Comparison of ENCODE assay signal across 19 mouse cellular contexts in genomic region chr16:22417931-22418330, GRCm38 (mm10). TPM values are rescaled to one million over a fixed set of nuclear protein-coding genes. Genes with fewer than 3 reads are reported as not detected.
DNase-seq lines count a peak whose midpoint lies in the region; TF ChIP-seq lines count a peak whose summit lies in the region.
"Had no signal": no experiment of that assay in that cellular context is flagged by ENCODE, and none has a peak within 500 bp of the region (broad histone marks: within the 10 kb centered on the region; RNA-seq: fewer than 3 reads in every experiment).

No protein-coding gene starts in this region.

- H3K27me3 ChIP-seq in E14TG2a.4 (ENCODE audit: insufficient read depth, low read length) = no peaks in the 10 kb centered on the region
- H3K27me3 ChIP-seq: hindbrain, embryonic 12.5 days; megakaryocyte, embryonic 14.5 days had no signal

- no peaks in the 10 kb centered on the region for H3K9me3 ChIP-seq in E14TG2a.4 (ENCODE audit: low read length)
- H3K9me3 ChIP-seq: embryonic facial prominence, embryonic 10.5 days; forebrain, embryonic 10.5 days; hindbrain, embryonic 12.5 days; megakaryocyte, embryonic 14.5 days; midbrain, embryonic 13.5 days had no signal

- peak; percentile 37 to 55 for DNase-seq in cerebellum, postnatal 10 days
- DNase-seq in cerebellum, adult 11 months = no peak
- peak; percentile 74 for DNase-seq in layer of hippocampus, adult 9-11 months
- DNase-seq in layer of hippocampus, postnatal 36 days = no peak
- peak; percentile 62 to 78 for DNase-seq in left cerebral cortex, postnatal 36 days (ENCODE audit: low spot score in 2 of 2)
- no peak for DNase-seq in ovary, postnatal 14 days (ENCODE audit: low spot score)
- DNase-seq: adrenal gland, postnatal 25 days; cerebellum, adult 9-11 months; gastrocnemius, adult 2 months; kidney, postnatal 36 days; lung, embryonic 14.5 days; spleen, adult 18-20 months; thymus, postnatal 14 days had no signal

- H3K4me1 ChIP-seq in E14TG2a.4 (replicated peaks; ENCODE audit: low read depth, low read length) = peaks cover 97% of the 10 kb centered on the region

- peak overlapping the region; percentile 24; the same call in 1 of the 2 replicates for H3K4me3 ChIP-seq in E14TG2a.4 (replicated peaks; ENCODE audit: low read length)
- H3K4me3 ChIP-seq: embryonic facial prominence, embryonic 10.5 days; forebrain, embryonic 10.5 days; gastrocnemius, adult 2 months; hindbrain, embryonic 12.5 days; megakaryocyte, embryonic 14.5 days; midbrain, embryonic 13.5 days had no signal

- intact Hi-C loops in left cerebral cortex, postnatal 36 days (cut with DNase I) = no loop called here

- H3K36me3 ChIP-seq in E14TG2a.4 (ENCODE audit: insufficient read depth, low read length) = peaks cover 82% of the 10 kb centered on the region
- H3K36me3 ChIP-seq: hindbrain, embryonic 12.5 days; midbrain, embryonic 13.5 days had no signal

- no peak for TF ChIP-seq CTCF in E14TG2a.4 (conservative IDR thresholded peaks at IDR 0.05; ENCODE audit: low read length)

RNA-seq across cellular contexts. Expression of gene Etv5, which starts 21.6 kb away (rescaled TPM):
- 10 to 100 TPM; 47.5 to 49.4 TPM for total RNA-seq in layer of hippocampus, postnatal 36 days (2021)
- total RNA-seq in left cerebral cortex, postnatal 36 days (2021) = 10 to 100 TPM; 81.8 to 87.0 TPM

Comparison
In these comparisons a context has a peak if more than half of its experiments do, and no peak if none do; other contexts are left out.
1. DNase-seq: peak in cerebellum, postnatal 10 days (2 of 2), layer of hippocampus, adult 9-11 months (single experiment) and left cerebral cortex, postnatal 36 days (2 of 2); none in cerebellum, adult 11 months (single experiment), layer of hippocampus, postnatal 36 days (0 of 2) and ovary, postnatal 14 days (single experiment).